Mouse (Mus musculus): Measurements from ENCODE around the gene Tuba4a.

Tuba4a gene

DNA sequence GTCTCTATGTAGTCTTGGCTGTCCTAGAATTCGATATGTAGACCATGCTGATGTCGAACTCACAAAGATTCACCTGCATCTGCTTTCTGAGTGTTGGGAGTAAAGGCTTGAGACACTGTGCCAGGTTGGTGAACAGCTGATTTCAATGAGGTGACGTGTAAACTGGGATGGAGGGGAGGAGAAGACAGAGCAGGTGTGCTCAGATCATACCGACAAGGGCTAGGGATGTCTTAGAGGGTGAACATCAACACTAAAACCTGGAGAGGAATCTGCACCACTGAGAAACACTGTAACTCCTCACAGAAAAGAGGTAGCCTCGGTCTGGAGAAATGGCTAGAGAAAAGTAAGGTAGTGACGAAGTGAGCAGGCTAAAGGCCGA lies 51.6 kb downstream of the Tuba4a start:
- DNase-seq (ENCODE audit: low read depth, low spot score): no peak
